In the genomic region with DNA sequence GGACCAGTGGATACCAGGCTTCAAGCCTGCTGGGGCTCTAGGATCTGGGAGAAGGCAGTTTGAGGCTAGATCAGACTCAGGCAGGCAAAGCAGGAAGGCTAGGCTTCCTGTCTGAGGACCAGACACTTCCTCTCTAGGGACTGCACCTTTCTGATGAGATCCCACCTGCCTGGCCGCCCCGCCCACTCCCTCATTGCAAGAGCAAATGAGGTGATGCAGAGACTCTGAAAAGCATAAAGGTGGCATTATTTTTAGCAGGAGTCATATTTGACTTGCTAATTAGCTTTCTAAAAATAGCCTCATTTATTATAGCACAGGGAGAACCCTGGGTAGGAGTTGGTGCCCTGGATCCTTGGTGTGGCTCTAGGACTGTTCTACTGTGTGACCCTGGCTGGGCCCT, we compare ENCODE assay signal across 31 mouse cellular contexts. TPM values are rescaled to one million over a fixed set of nuclear protein-coding genes. Genes with fewer than 3 reads are reported as not detected.
DNase-seq lines count a peak whose midpoint lies in the region; ATAC-seq lines count a peak whose summit lies in the region.
"Had no signal": no experiment of that assay in that cellular context is flagged by ENCODE, and none has a peak within 500 bp of the region (broad histone marks: within the 10 kb centered on the region; RNA-seq: fewer than 3 reads in every experiment).

No protein-coding gene starts in this region.

- H3K9me3 ChIP-seq in limb, embryonic 12.5 days, result no peaks in the 10 kb centered on the region
- no peaks in the 10 kb centered on the region for H3K9me3 ChIP-seq in limb, embryonic 10.5 days (replicated peaks)
- H3K9me3 ChIP-seq: embryonic facial prominence, embryonic 12.5 days; heart, embryonic 13.5 days; midbrain, embryonic 13.5 days; neural tube, embryonic 13.5 days had no signal

- ATAC-seq in limb, embryonic 12.5 days (ENCODE audit: insufficient number of reproducible peaks, insufficient read depth, low FRiP score, low TSS enrichment, low read depth), result no peak
- ATAC-seq: midbrain, embryonic 13.5 days had no signal

- peaks cover 7% of the 10 kb centered on the region for H3K4me1 ChIP-seq in limb, embryonic 12.5 days (replicated peaks)
- peaks cover 20% of the 10 kb centered on the region for H3K4me1 ChIP-seq in limb, embryonic 10.5 days

- H3K27me3 ChIP-seq in limb, embryonic 12.5 days, result peaks cover 3% of the 10 kb centered on the region; the same call in 1 of the 2 replicates
- peaks cover 20% of the 10 kb centered on the region; the same call in 1 of the 2 replicates for H3K27me3 ChIP-seq in limb, embryonic 10.5 days (ENCODE audit: low read depth, poor library complexity, severe bottlenecking)
- H3K27me3 ChIP-seq: embryonic facial prominence, embryonic 12.5 days; midbrain, embryonic 13.5 days; neural tube, embryonic 13.5 days had no signal

- no peak overlapping the region for H3K4me3 ChIP-seq in limb, embryonic 12.5 days (replicated peaks)
- no peak overlapping the region for H3K4me3 ChIP-seq in limb, embryonic 10.5 days
- H3K4me3 ChIP-seq: embryonic facial prominence, embryonic 12.5 days; heart, adult 2 months; heart, embryonic 13.5 days; midbrain, embryonic 13.5 days; neural tube, embryonic 13.5 days had no signal

- 73% methylated on average over 2 of the region's 2 CpGs for WGBS in limb, embryonic 12.5 days
- 92% methylated on average over 2 of the region's 2 CpGs for WGBS in limb, embryonic 10.5 days

- H3K36me3 ChIP-seq in limb, embryonic 12.5 days, result no peaks in the 10 kb centered on the region
- H3K36me3 ChIP-seq in limb, embryonic 10.5 days, result no peaks in the 10 kb centered on the region
- H3K36me3 ChIP-seq: embryonic facial prominence, embryonic 12.5 days; heart, embryonic 13.5 days; midbrain, embryonic 13.5 days; neural tube, embryonic 13.5 days had no signal

- H3K4me2 ChIP-seq in limb, embryonic 12.5 days, result no peak overlapping the region
- H3K4me2 ChIP-seq: embryonic facial prominence, embryonic 12.5 days; heart, embryonic 13.5 days; hindbrain, embryonic 14.5 days; midbrain, embryonic 13.5 days; neural tube, embryonic 13.5 days had no signal

- H3K27ac ChIP-seq in limb, embryonic 12.5 days, result 0 out of 2 replicates have a peak overlapping the region, but pooled peaks have one; percentile 1
- no peak overlapping the region for H3K27ac ChIP-seq in limb, embryonic 10.5 days
- H3K27ac ChIP-seq: embryonic facial prominence, embryonic 12.5 days; heart, adult 2 months; heart, embryonic 13.5 days; hindbrain, embryonic 14.5 days; kidney, postnatal 0 days; liver, embryonic 14.5 days; macrophage; midbrain, embryonic 13.5 days; neural tube, embryonic 13.5 days; stomach, postnatal 0 days had no signal

- DNase-seq in limb, embryonic 10.5 days (ENCODE audit: low spot score), result no peak
- peak; percentile 62 for DNase-seq in thymus, postnatal 4 days
- DNase-seq in thymus, postnatal 0 days (ENCODE audit: low spot score), result no peak
- peak; percentile 38 for DNase-seq in induced T-regulatory cell, adult 2 months (ENCODE audit: low read depth)
- no peak for DNase-seq in gastrocnemius, postnatal 25 days
- no peak for DNase-seq in cerebellum, adult 8-10 months
- DNase-seq: adrenal gland, postnatal 14 days; cerebellum, adult 11 months; cerebellum, adult 9-11 months; embryo, embryonic 11 days; heart, adult 2 months; heart, postnatal 10 days; kidney, adult 2 months; kidney, postnatal 4 days; left cerebral cortex, postnatal 4 days; liver; lung, adult 2 months; lung, postnatal 10 days; right cerebral cortex, postnatal 4 days; thymus, adult 18-20 months had no signal

- no peak overlapping the region for H3K9ac ChIP-seq in limb, embryonic 12.5 days (replicated peaks)
- H3K9ac ChIP-seq: embryonic facial prominence, embryonic 12.5 days; heart, embryonic 13.5 days; hindbrain, embryonic 14.5 days; liver, embryonic 14.5 days; midbrain, embryonic 13.5 days; neural tube, embryonic 13.5 days had no signal

RNA-seq across cellular contexts. Expression of a gene that starts 18.1 kb away (rescaled TPM):
- 0.16 and 0.24 TPM in 2 replicates for polyA plus RNA-seq in limb, embryonic 12.5 days (2016; fragmentation: Nextera tagmentation; extraction: Ambion mirVana)
- 0.26 TPM in 1 of 2 replicates, not detected in the other for polyA plus RNA-seq in limb, embryonic 10.5 days (2016; fragmentation: Nextera tagmentation; extraction: Ambion mirVana)
- polyA plus RNA-seq in thymus, postnatal 0 days (2015; fragmentation: Nextera tagmentation; extraction: Ambion mirVana), result 2.2 and 2.7 TPM in 2 replicates
- under 1 TPM; 0.15 to 0.32 TPM for total RNA-seq in gastrocnemius, postnatal 25 days (2021)
- total RNA-seq: megakaryocyte-erythroid progenitor cell, adult 5-6 weeks had no signal
- polyA plus RNA-seq: macrophage had no signal

RNA-seq across cellular contexts. Expression of a gene that starts 48.2 kb away (rescaled TPM):
- 0.18 and 0.99 TPM in 2 replicates for polyA plus RNA-seq in limb, embryonic 12.5 days (2016; fragmentation: Nextera tagmentation; extraction: Ambion mirVana)
- 0.20 and 0.26 TPM in 2 replicates for polyA plus RNA-seq in limb, embryonic 10.5 days (2016; fragmentation: Nextera tagmentation; extraction: Ambion mirVana)
- polyA plus RNA-seq in thymus, postnatal 0 days (2015; fragmentation: Nextera tagmentation; extraction: Ambion mirVana), result 3.4 and 4.0 TPM in 2 replicates
- total RNA-seq in gastrocnemius, postnatal 25 days (2021), result 1 to 10 TPM; 8.8 to 9.8 TPM
- total RNA-seq: megakaryocyte-erythroid progenitor cell, adult 5-6 weeks had no signal

Comparison
In these comparisons a context has a peak if more than half of its experiments do, and no peak if none do; other contexts are left out.
1. DNase-seq: peak in thymus, postnatal 4 days (single experiment) and induced T-regulatory cell, adult 2 months (single experiment); none in limb, embryonic 10.5 days (single experiment), thymus, postnatal 0 days (single experiment), gastrocnemius, postnatal 25 days (single experiment) and cerebellum, adult 8-10 months (single experiment).